24 mouse cellular contexts compared by ENCODE assay signal in the genomic region with DNA sequence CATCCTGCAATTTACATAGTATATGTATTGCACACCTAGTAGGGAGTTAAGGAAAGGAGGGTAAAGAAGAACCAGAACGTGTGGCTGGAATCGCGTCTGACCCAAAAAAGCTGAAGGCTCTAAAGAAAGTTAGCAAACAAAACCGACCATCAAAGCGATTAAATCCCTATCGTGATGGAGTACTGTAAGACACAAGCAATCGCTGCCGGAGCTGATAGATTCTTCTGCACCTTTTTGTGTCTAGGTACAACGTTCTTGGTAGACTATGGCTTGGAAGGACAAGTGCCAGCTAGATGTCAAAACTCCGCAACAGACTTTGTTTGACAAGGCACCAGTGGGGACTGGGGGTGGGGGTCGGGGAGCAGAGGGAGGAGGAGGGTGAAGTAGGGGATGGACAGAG. TPM values are rescaled to one million over a fixed set of nuclear protein-coding genes. Genes with fewer than 3 reads are reported as not detected.
DNase-seq lines count a peak whose midpoint lies in the region; ATAC-seq lines count a peak whose summit lies in the region.
"Had no signal": no experiment of that assay in that cellular context is flagged by ENCODE, and none has a peak within 500 bp of the region (broad histone marks: within the 10 kb centered on the region; RNA-seq: fewer than 3 reads in every experiment).

No protein-coding gene starts in this region.

- H3K4me1 ChIP-seq in kidney, embryonic 14.5 days (ENCODE audit: control insufficient read depth, insufficient read depth, low read length) = no peaks in the 10 kb centered on the region
- 0 out of 2 replicates have a peak, but pooled peaks cover 7% of the 10 kb centered on the region for H3K4me1 ChIP-seq in lung, embryonic 16.5 days (replicated peaks; ENCODE audit: control insufficient read depth, insufficient read depth, low read length)
- no peaks in the 10 kb centered on the region for H3K4me1 ChIP-seq in midbrain, embryonic 10.5 days
- H3K4me1 ChIP-seq: forebrain, embryonic 12.5 days; hindbrain, embryonic 10.5 days had no signal

- ATAC-seq in kidney, embryonic 14.5 days (ENCODE audit: low FRiP score, low TSS enrichment) = no peak
- no peak for ATAC-seq in lung, embryonic 16.5 days (ENCODE audit: low read depth)
- ATAC-seq: forebrain, embryonic 16.5 days; Patski had no signal

- H3K4me2 ChIP-seq in kidney, embryonic 14.5 days (replicated peaks; ENCODE audit: low read depth, low read length) = no peak overlapping the region
- peak overlapping the region; percentile 33 for H3K4me2 ChIP-seq in lung, embryonic 16.5 days (ENCODE audit: low read depth, low read length)
- H3K4me2 ChIP-seq: embryonic facial prominence, embryonic 13.5 days; forebrain, embryonic 12.5 days; heart, embryonic 11.5 days; heart, embryonic 15.5 days had no signal

- H3K36me3 ChIP-seq in kidney, embryonic 14.5 days (ENCODE audit: control insufficient read depth, insufficient read depth, low read length) = no peaks in the 10 kb centered on the region
- no peaks in the 10 kb centered on the region for H3K36me3 ChIP-seq in lung, embryonic 16.5 days (ENCODE audit: control insufficient read depth, insufficient read depth, low read length)
- no peaks in the 10 kb centered on the region for H3K36me3 ChIP-seq in midbrain, embryonic 10.5 days
- H3K36me3 ChIP-seq: embryonic facial prominence, embryonic 13.5 days; forebrain, embryonic 12.5 days; heart, embryonic 15.5 days; hindbrain, embryonic 10.5 days had no signal

- H3K27ac ChIP-seq in kidney, embryonic 14.5 days (ENCODE audit: low read depth, low read length) = no peak overlapping the region
- H3K27ac ChIP-seq in lung, embryonic 16.5 days (ENCODE audit: low read length) = no peak overlapping the region; the same call in 1 of the 2 replicates
- no peak overlapping the region for H3K27ac ChIP-seq in midbrain, embryonic 10.5 days (replicated peaks)
- H3K27ac ChIP-seq: embryonic facial prominence, embryonic 13.5 days; forebrain, embryonic 12.5 days; heart, embryonic 15.5 days; hindbrain, embryonic 10.5 days had no signal

- no peak overlapping the region for H3K9ac ChIP-seq in kidney, embryonic 14.5 days (ENCODE audit: low read depth, low read length)
- no peak overlapping the region for H3K9ac ChIP-seq in lung, embryonic 16.5 days (ENCODE audit: low read length)
- H3K9ac ChIP-seq: embryonic facial prominence, embryonic 13.5 days; forebrain, embryonic 12.5 days; heart, embryonic 15.5 days had no signal

- H3K4me3 ChIP-seq in kidney, embryonic 14.5 days (ENCODE audit: low read length) = no peak overlapping the region
- peak overlapping the region; percentile 10 for H3K4me3 ChIP-seq in lung, embryonic 16.5 days (ENCODE audit: low read length)
- no peak overlapping the region for H3K4me3 ChIP-seq in midbrain, embryonic 10.5 days
- H3K4me3 ChIP-seq: embryonic facial prominence, embryonic 13.5 days; forebrain, embryonic 12.5 days; heart, embryonic 15.5 days; hindbrain, embryonic 10.5 days had no signal

- peak; percentile 33 for DNase-seq in kidney, adult 18-20 months
- DNase-seq in kidney, postnatal 4 days = peak; percentile 39 to 55
- no peak for DNase-seq in kidney, adult 11 months
- DNase-seq in lung, postnatal 4 days = no peak
- peak; percentile 34 for DNase-seq in R1 (ENCODE audit: low read depth, low spot score)
- no peak for DNase-seq in midbrain, embryonic 10.5 days (ENCODE audit: low spot score)
- DNase-seq: adrenal gland, adult 2 months; adrenal gland, postnatal 25 days; cerebellum, adult 18-20 months; cerebellum, adult 9-11 months; cerebellum, postnatal 36 days; gastrocnemius, postnatal 10 days; heart, adult 18-20 months had no signal

- 82% methylated on average over 11 of the region's 11 CpGs for WGBS in kidney, embryonic 14.5 days
- WGBS in lung, embryonic 16.5 days = 46% methylated on average over 11 of the region's 11 CpGs
- WGBS in midbrain, embryonic 10.5 days = 89% methylated on average over 11 of the region's 11 CpGs

- H3K9me3 ChIP-seq in kidney, embryonic 14.5 days (ENCODE audit: control insufficient read depth, low read length) = no peaks in the 10 kb centered on the region
- no peaks in the 10 kb centered on the region for H3K9me3 ChIP-seq in lung, embryonic 16.5 days (ENCODE audit: control insufficient read depth, low read length)
- no peaks in the 10 kb centered on the region for H3K9me3 ChIP-seq in midbrain, embryonic 10.5 days (replicated peaks)
- H3K9me3 ChIP-seq: embryonic facial prominence, embryonic 13.5 days; forebrain, embryonic 12.5 days; heart, embryonic 15.5 days; hindbrain, embryonic 10.5 days had no signal

- no peaks in the 10 kb centered on the region for H3K27me3 ChIP-seq in kidney, embryonic 14.5 days (ENCODE audit: control insufficient read depth, insufficient read depth, low read length)
- no peaks in the 10 kb centered on the region for H3K27me3 ChIP-seq in lung, embryonic 16.5 days (ENCODE audit: control insufficient read depth, insufficient read depth, low read depth, low read length)
- no peaks in the 10 kb centered on the region for H3K27me3 ChIP-seq in midbrain, embryonic 10.5 days (ENCODE audit: low read depth, poor library complexity, severe bottlenecking)
- H3K27me3 ChIP-seq: embryonic facial prominence, embryonic 13.5 days; forebrain, embryonic 12.5 days; heart, embryonic 15.5 days; Patski had no signal

RNA-seq across cellular contexts. Expression of a gene that starts 8.3 kb away (rescaled TPM):
- polyA plus RNA-seq in kidney, embryonic 14.5 days (2014; fragmentation: Nextera tagmentation; extraction: Ambion mirVana) = not detected in 2 replicates
- polyA plus RNA-seq in lung, embryonic 16.5 days (2015; fragmentation: Nextera tagmentation; extraction: Ambion mirVana) = not detected in 2 replicates
- polyA plus RNA-seq in midbrain, embryonic 10.5 days (2016; fragmentation: Nextera tagmentation; extraction: Ambion mirVana) = not detected in 2 replicates
- polyA plus RNA-seq: adrenal gland, adult 2 months; C2C12; embryonic facial prominence, embryonic 13.5 days; forebrain, embryonic 12.5 days; forebrain, embryonic 16.5 days; frontal cortex, adult 2 months; heart, embryonic 11.5 days; heart, embryonic 15.5 days; hindbrain, embryonic 10.5 days; Patski had no signal

RNA-seq across cellular contexts. Expression of a gene that starts 13.5 kb away (rescaled TPM):
- 71.4 and 102 TPM in 2 replicates for polyA plus RNA-seq in kidney, embryonic 14.5 days (2014; fragmentation: Nextera tagmentation; extraction: Ambion mirVana)
- 31.6 and 33.8 TPM in 2 replicates for polyA plus RNA-seq in lung, embryonic 16.5 days (2015; fragmentation: Nextera tagmentation; extraction: Ambion mirVana)
- polyA plus RNA-seq in midbrain, embryonic 10.5 days (2016; fragmentation: Nextera tagmentation; extraction: Ambion mirVana) = 43.2 and 47.3 TPM in 2 replicates

RNA-seq across cellular contexts. Expression of a gene that starts 22.0 kb away (rescaled TPM):
- not detected in 2 replicates for polyA plus RNA-seq in kidney, embryonic 14.5 days (2014; fragmentation: Nextera tagmentation; extraction: Ambion mirVana)
- polyA plus RNA-seq in lung, embryonic 16.5 days (2015; fragmentation: Nextera tagmentation; extraction: Ambion mirVana) = 0.15 and 0.21 TPM in 2 replicates
- 0.12 TPM in 2 replicates for polyA plus RNA-seq in midbrain, embryonic 10.5 days (2016; fragmentation: Nextera tagmentation; extraction: Ambion mirVana)
- polyA plus RNA-seq: forebrain, embryonic 16.5 days; hindbrain, embryonic 10.5 days; Patski had no signal

Comparison
In these comparisons a context has a peak if more than half of its experiments do, and no peak if none do; other contexts are left out.
1. DNase-seq: peak in kidney, adult 18-20 months (single experiment), kidney, postnatal 4 days (2 of 2) and R1 (single experiment); none in kidney, adult 11 months (single experiment), lung, postnatal 4 days (0 of 2) and midbrain, embryonic 10.5 days (single experiment).